Mouse (Mus musculus) thymus, adult 2 months (tissue): Measurements from ENCODE around the gene Mrgprd.

Experiments
- CTCF ChIP-seq: fragments of 200-500 bp; IDR thresholded peaks from 2 replicates; pipeline ENCODE4 v1.5.1; 2012; ENCODE audit warnings: mild to moderate bottlenecking, control low read depth, low read length, moderate library complexity, borderline replicate concordance; ENCODE audit not compliant: control insufficient read depth, poor library complexity, insufficient read depth; ENCODE audit errors: extremely low read depth
- POLR2A ChIP-seq: fragments of 200-500 bp; IDR thresholded peaks from 2 replicates; pipeline ENCODE4 v1.6.1; 2012; ENCODE audit warnings: mild to moderate bottlenecking, low read length, control low read depth, moderate library complexity; ENCODE audit not compliant: control insufficient read depth, poor library complexity, insufficient read depth; ENCODE audit errors: extremely low read depth

DNA sequence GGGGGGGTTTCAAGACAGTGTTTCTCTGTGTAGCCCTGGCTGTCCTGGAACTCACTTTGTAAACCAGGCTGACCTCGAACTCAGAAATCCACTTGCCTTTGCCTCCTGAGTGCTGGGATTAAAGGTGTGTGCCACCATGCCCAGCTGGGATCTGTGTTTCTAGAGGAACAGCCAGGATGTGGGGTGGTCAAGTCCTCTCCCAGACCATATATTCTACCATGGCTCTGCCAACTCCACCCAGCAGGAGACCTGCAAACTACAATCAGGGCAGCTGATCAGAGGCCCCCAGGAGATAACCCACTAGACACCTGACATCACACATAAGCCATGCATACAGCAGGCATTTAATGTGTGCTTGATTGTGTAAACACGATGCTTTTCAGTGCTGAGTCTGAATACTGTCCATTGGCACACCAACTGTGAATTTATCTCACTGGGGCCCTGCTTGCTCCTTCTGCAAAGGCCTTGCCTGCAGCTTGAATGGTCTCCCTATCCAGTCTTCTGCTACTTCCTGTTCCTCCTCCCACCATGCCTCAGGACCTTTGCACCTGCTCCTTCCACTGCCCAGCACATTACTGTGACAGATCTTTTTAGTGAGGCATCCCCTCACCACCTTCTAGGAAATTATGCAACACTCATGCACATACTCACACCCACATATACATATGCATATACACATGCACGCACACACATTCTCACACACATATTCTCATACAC lies 21.1 kb downstream of the Mrgprd start:
- no peak for TF ChIP-seq CTCF
- no peak for TF ChIP-seq POLR2A
